Mouse (Mus musculus) forebrain, embryonic 12.5 days (tissue): ENCODE measurements around the gene Zfp386. TPM values are rescaled to one million over a fixed set of nuclear protein-coding genes. Genes with fewer than 3 reads are reported as not detected.
"Not testable (repeated sequence)": the region's sequence is repeated elsewhere in the genome, so short reads cannot be mapped to it uniquely, and the experiment has no call there.

Experiments
- ATAC-seq: fragments of 200-750 bp; cut with Nextera tagmentation; 2 replicates; pipeline ENCODE4 v1.8.0; 2017; ENCODE audit warnings: moderate TSS enrichment; ENCODE audit not compliant: low FRiP score
- H3K27ac ChIP-seq: fragments of 300-500 bp; sonication (generic); 2 replicates; pipeline ENCODE4 v1.5.1; 2016; ENCODE audit warnings: mild to moderate bottlenecking
- H3K27me3 ChIP-seq: fragments of 300-500 bp; sonication (generic); 2 replicates; pipeline ENCODE4 v1.6.1; 2016; ENCODE audit warnings: mild to moderate bottlenecking
- H3K36me3 ChIP-seq: fragments of 300-500 bp; sonication (generic); replicated peaks from 2 replicates; pipeline ENCODE4 v1.6.1; 2016; ENCODE audit warnings: mild to moderate bottlenecking
- H3K4me1 ChIP-seq: fragments of 300-500 bp; sonication (generic); 2 replicates; pipeline ENCODE4 v1.6.1; 2016
- H3K4me2 ChIP-seq: fragments of 300-500 bp; sonication (generic); 2 replicates; pipeline ENCODE4 v1.6.1; 2016; ENCODE audit warnings: mild to moderate bottlenecking, moderate library complexity
- H3K4me3 ChIP-seq: fragments of 300-500 bp; sonication (generic); replicated peaks from 2 replicates; pipeline ENCODE4 v1.5.1; 2016; ENCODE audit warnings: mild to moderate bottlenecking
- H3K9ac ChIP-seq: fragments of 300-500 bp; sonication (generic); 2 replicates; pipeline ENCODE4 v1.6.1; 2016; ENCODE audit warnings: mild to moderate bottlenecking
- H3K9me3 ChIP-seq: fragments of 300-500 bp; sonication (generic); 2 replicates; pipeline ENCODE4 v1.6.1; 2016
- WGBS: fragments of 180-500 bp; shearing (Covaris S2); methylation state at CpG from one replicate; pipeline ENCODE4 v1.1.7; 2016; 5-methylcytosine and 5-hydroxymethylcytosine counted together
- polyA plus RNA-seq: library from polyadenylated mRNA; unstranded; fragments of >200 nt; fragmentation: Nextera tagmentation; extraction: Ambion mirVana; gene quantifications from 2 replicates; pipeline ENCODE4 v1.2.1, GENCODE M21; 2016

The Zfp386 gene
- 62.5 and 64.2 TPM in 2 replicates for polyA plus RNA-seq

- Histone ChIP-seq H3K9ac (peak within 1 kb of the TSS; percentile 88), H3K4me1 (peaks cover 18% of the 10 kb centered on the region), H3K36me3 (peaks cover 19% of the 10 kb centered on the region), H3K9me3 (no peaks in the 10 kb centered on the region), H3K27ac (peak within 1 kb of the TSS; percentile 94), H3K4me3 (peak within 1 kb of the TSS; percentile 81), H3K27me3 (no peaks in the 10 kb centered on the region), H3K4me2 (peak within 1 kb of the TSS; percentile 66)
- ATAC-seq = peak; percentile 99
- 1% methylated on average over 55 of the region's 55 CpGs for WGBS
Observed at GRCm38 (mm10) chr12:116047440-116048377, at the start of gene Zfp386. Gene Zfp386 (plus strand): TSS chr12:116047724.

- H3K9ac ChIP-seq, H3K27ac ChIP-seq, H3K36me3 ChIP-seq, H3K4me1 ChIP-seq, H3K4me3 ChIP-seq, H3K27me3 ChIP-seq, H3K9me3 ChIP-seq, ATAC-seq, H3K4me2 ChIP-seq: not testable (repeated sequence)
- WGBS = 75% methylated on average over 3 of the region's 3 CpGs
Observed at GRCm38 (mm10) chr12:115999784-116000183, 47.7 kb upstream of the Zfp386 start.

GRCm38 (mm10) chr12:116002946-116003345, 44.6 kb upstream of the Zfp386 start:
- not testable (repeated sequence) for H3K4me3 ChIP-seq, H3K4me1 ChIP-seq, H3K4me2 ChIP-seq, H3K9ac ChIP-seq, H3K9me3 ChIP-seq, H3K27ac ChIP-seq, H3K36me3 ChIP-seq, ATAC-seq, H3K27me3 ChIP-seq
- WGBS = 82% methylated on average over 1 of the region's 1 CpGs

GRCm38 (mm10) chr12:116010812-116011211, 36.7 kb upstream of the Zfp386 start:
- Histone ChIP-seq H3K36me3 (no peaks in the 10 kb centered on the region), H3K4me2 (no peak overlapping the region), H3K27me3 (no peaks in the 10 kb centered on the region), H3K4me3 (no peak overlapping the region), H3K4me1 (no peaks in the 10 kb centered on the region), H3K9me3 (peaks cover 13% of the 10 kb centered on the region; the same call in 1 of the 2 replicates), H3K9ac (no peak overlapping the region), H3K27ac (no peak overlapping the region)
- ATAC-seq = no peak
- 77% methylated on average over 2 of the region's 2 CpGs for WGBS

GRCm38 (mm10) chr12:116028095-116028494, 19.4 kb upstream of the Zfp386 start:
- no peak overlapping the region for H3K9ac ChIP-seq
- no peaks in the 10 kb centered on the region for H3K36me3 ChIP-seq
- no peak overlapping the region for H3K4me2 ChIP-seq
- ATAC-seq = no peak
- H3K27ac ChIP-seq = no peak overlapping the region
- H3K9me3 ChIP-seq = no peaks in the 10 kb centered on the region
- H3K4me1 ChIP-seq = no peaks in the 10 kb centered on the region
- WGBS = 63% methylated on average over 2 of the region's 2 CpGs
- no peak overlapping the region for H3K4me3 ChIP-seq
- H3K27me3 ChIP-seq = no peaks in the 10 kb centered on the region

GRCm38 (mm10) chr12:116035346-116035745, 12.2 kb upstream of the Zfp386 start:
- no peak for ATAC-seq
- Histone ChIP-seq H3K9ac (no peak overlapping the region), H3K4me2 (no peak overlapping the region), H3K27ac (no peak overlapping the region), H3K27me3 (no peaks in the 10 kb centered on the region), H3K9me3 (no peaks in the 10 kb centered on the region), H3K36me3 (no peaks in the 10 kb centered on the region), H3K4me1 (no peaks in the 10 kb centered on the region), H3K4me3 (no peak overlapping the region)
- 75% methylated on average over 5 of the region's 5 CpGs for WGBS

- Histone ChIP-seq H3K4me2 (no peak overlapping the region), H3K36me3 (peaks cover 2% of the 10 kb centered on the region), H3K27ac (no peak overlapping the region), H3K27me3 (no peaks in the 10 kb centered on the region), H3K9ac (no peak overlapping the region), H3K9me3 (no peaks in the 10 kb centered on the region), H3K4me1 (peaks cover 11% of the 10 kb centered on the region), H3K4me3 (no peak overlapping the region)
- 90% methylated on average over 5 of the region's 5 CpGs for WGBS
- ATAC-seq = no peak
Observed at GRCm38 (mm10) chr12:116044785-116045184, 2.7 kb upstream of the Zfp386 start.

- H3K4me1 ChIP-seq = peaks cover 18% of the 10 kb centered on the region
- no peak for ATAC-seq
- peak overlapping the region; percentile 81 for H3K4me3 ChIP-seq
- H3K36me3 ChIP-seq = peaks cover 24% of the 10 kb centered on the region
- no peak overlapping the region for H3K27ac ChIP-seq
- H3K27me3 ChIP-seq = no peaks in the 10 kb centered on the region
- H3K9ac ChIP-seq = peak overlapping the region; percentile 88
- 79% methylated on average over 7 of the region's 7 CpGs for WGBS
- peak overlapping the region; percentile 66 for H3K4me2 ChIP-seq
- no peaks in the 10 kb centered on the region for H3K9me3 ChIP-seq
Observed at GRCm38 (mm10) chr12:116048766-116049165, 1.2 kb downstream of the Zfp386 start.

GRCm38 (mm10) chr12:116049236-116049635, 1.7 kb downstream of the Zfp386 start:
- Histone ChIP-seq H3K9ac (no peak overlapping the region), H3K27ac (no peak overlapping the region), H3K4me1 (peaks cover 18% of the 10 kb centered on the region), H3K27me3 (no peaks in the 10 kb centered on the region), H3K4me3 (peak overlapping the region; percentile 81), H3K36me3 (peaks cover 25% of the 10 kb centered on the region), H3K4me2 (peak overlapping the region; percentile 66), H3K9me3 (no peaks in the 10 kb centered on the region)
- no peak for ATAC-seq
- WGBS = 83% methylated on average over 3 of the region's 3 CpGs

- H3K27ac ChIP-seq = no peak overlapping the region
- H3K9me3 ChIP-seq = peaks cover 3% of the 10 kb centered on the region; the same call in 1 of the 2 replicates
- no peak for ATAC-seq
- no peaks in the 10 kb centered on the region for H3K27me3 ChIP-seq
- H3K4me2 ChIP-seq = peak overlapping the region; percentile 66; the same call in 1 of the 2 replicates
- no peak overlapping the region for H3K4me3 ChIP-seq
- no peak overlapping the region for H3K9ac ChIP-seq
- peaks cover 18% of the 10 kb centered on the region for H3K4me1 ChIP-seq
- peaks cover 30% of the 10 kb centered on the region for H3K36me3 ChIP-seq
- WGBS = 89% methylated on average over 6 of the region's 6 CpGs
Observed at GRCm38 (mm10) chr12:116049701-116050100, 2.2 kb downstream of the Zfp386 start.

- Histone ChIP-seq H3K27ac (no peak overlapping the region), H3K9me3 (peaks cover 10% of the 10 kb centered on the region), H3K36me3 (peaks cover 68% of the 10 kb centered on the region), H3K27me3 (no peaks in the 10 kb centered on the region), H3K4me1 (peaks cover 10% of the 10 kb centered on the region), H3K4me3 (no peak overlapping the region), H3K9ac (no peak overlapping the region), H3K4me2 (no peak overlapping the region)
- ATAC-seq = no peak
- 94% methylated on average over 8 of the region's 8 CpGs for WGBS
Observed at GRCm38 (mm10) chr12:116054342-116054741, 6.8 kb downstream of the Zfp386 start.

- Histone ChIP-seq H3K9me3 (peaks cover 24% of the 10 kb centered on the region), H3K9ac (no peak overlapping the region), H3K27me3 (no peaks in the 10 kb centered on the region), H3K27ac (no peak overlapping the region), H3K4me1 (no peaks in the 10 kb centered on the region), H3K4me2 (no peak overlapping the region), H3K4me3 (no peak overlapping the region), H3K36me3 (peaks cover 70% of the 10 kb centered on the region)
- ATAC-seq = no peak
- 89% methylated on average over 3 of the region's 3 CpGs for WGBS
Observed at GRCm38 (mm10) chr12:116056112-116056511, 8.6 kb downstream of the Zfp386 start.
